27 mouse cellular contexts compared by ENCODE assay signal in the genomic region with DNA sequence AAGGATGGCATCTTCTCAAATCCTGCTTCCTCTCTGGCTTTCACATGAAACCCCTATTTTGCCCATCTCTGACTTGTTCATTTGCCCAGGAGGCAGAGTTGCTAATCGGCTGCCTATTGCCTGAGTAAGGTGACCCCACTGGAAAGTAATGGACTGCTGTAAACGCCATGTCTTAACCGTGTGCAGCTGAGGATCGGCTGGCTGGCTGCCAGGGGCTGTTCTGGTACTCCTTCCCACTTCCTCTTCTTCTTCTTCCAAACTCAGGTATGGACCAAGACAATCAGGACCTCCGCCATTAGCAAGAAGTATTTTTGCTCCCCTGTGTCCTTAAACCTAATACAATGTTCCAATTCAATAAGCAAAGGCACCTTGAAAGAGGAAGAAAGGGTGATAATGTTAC.
DNase-seq lines count a peak whose midpoint lies in the region; ATAC-seq and TF ChIP-seq lines count a peak whose summit lies in the region.
"Had no signal": no experiment of that assay in that cellular context is flagged by ENCODE, and none has a peak within 500 bp of the region (broad histone marks: within the 10 kb centered on the region; RNA-seq: fewer than 3 reads in every experiment).

No protein-coding gene starts in this region.

- no peaks in the 10 kb centered on the region for H3K36me3 ChIP-seq in myocyte (ENCODE audit: control insufficient read depth, insufficient read depth)
- H3K36me3 ChIP-seq: embryonic facial prominence, embryonic 12.5 days; embryonic facial prominence, embryonic 15.5 days; G1E; heart, embryonic 10.5 days; heart, embryonic 13.5 days had no signal

- no peak for ATAC-seq in cerebellum, adult (ENCODE audit: insufficient number of reproducible peaks, low FRiP score, low TSS enrichment)
- ATAC-seq: forebrain, embryonic 14.5 days; hindbrain, postnatal 0 days; inflammation-experienced regulatory T-cells, adult 6 months; intestine, embryonic 16.5 days; Patski had no signal

- DNase-seq in cerebellum, adult 18-20 months = peak; percentile 10 to 23
- peak; percentile 10 for DNase-seq in kidney, postnatal 10 days
- DNase-seq in kidney, postnatal 36 days = no peak
- DNase-seq in cerebellum, postnatal 10 days = peak; percentile 61 to 65
- no peak for DNase-seq in T-cell, adult 2 months (ENCODE audit: low spot score)
- DNase-seq: adrenal gland, adult 2 months; adrenal gland, postnatal 14 days; B cell, adult 2 months; gastrocnemius, postnatal 25 days; heart, adult 18-20 months; heart, postnatal 14 days; heart, postnatal 4 days; kidney, adult 18-20 months had no signal

- no peaks in the 10 kb centered on the region for H3K79me2 ChIP-seq in myocyte (ENCODE audit: control insufficient read depth, insufficient read depth)

- H3K4me2 ChIP-seq in myocyte (ENCODE audit: low read depth) = peak overlapping the region; percentile 72
- H3K4me2 ChIP-seq: embryonic facial prominence, embryonic 12.5 days; embryonic facial prominence, embryonic 15.5 days; heart, embryonic 13.5 days; hindbrain, embryonic 14.5 days had no signal

- H3ac ChIP-seq in myocyte (ENCODE audit: control insufficient read depth, insufficient read length) = no peak overlapping the region

- no peak overlapping the region for H3K4me3 ChIP-seq in myocyte
- H3K4me3 ChIP-seq: embryonic facial prominence, embryonic 12.5 days; embryonic facial prominence, embryonic 15.5 days; heart, embryonic 10.5 days; heart, embryonic 13.5 days had no signal

- H3K27me3 ChIP-seq in myocyte (ENCODE audit: control insufficient read depth, insufficient read depth, insufficient read length) = no peaks in the 10 kb centered on the region
- H3K27me3 ChIP-seq: CH12.LX; embryonic facial prominence, embryonic 12.5 days; embryonic facial prominence, embryonic 15.5 days; Patski had no signal

- TF ChIP-seq POLR2A in myocyte (IDR thresholded peaks at IDR 0.05; ENCODE audit: insufficient read length, low read depth) = no peak

TF ChIP-seq in myocyte, 11 proteins besides CTCF, POLR2A, EP300 and RAD21:
- TF ChIP-seq USF1 (IDR thresholded peaks at IDR 0.05; ENCODE audit: low read depth) = no peak

Comparison
In these comparisons a context has a peak if more than half of its experiments do, and no peak if none do; other contexts are left out.
1. DNase-seq: peak in cerebellum, adult 18-20 months (2 of 2), kidney, postnatal 10 days (single experiment) and cerebellum, postnatal 10 days (2 of 2); none in kidney, postnatal 36 days (0 of 2) and T-cell, adult 2 months (single experiment).